Mouse (Mus musculus): ENCODE measurements around the gene Snrnp25.

- TF ChIP-seq SMC3 (IDR thresholded peaks at IDR 0.05; ENCODE audit: low read depth, low read length): no peak
- no peak for TF ChIP-seq GABPA (IDR thresholded peaks at IDR 0.05; ENCODE audit: insufficient replicate concordance, low read depth, low read length)
- no peak for TF ChIP-seq JUND (conservative IDR thresholded peaks at IDR 0.05; ENCODE audit: low read depth, low read length)
- no peak for TF ChIP-seq POLR2A (IDR thresholded peaks at IDR 0.05; ENCODE audit: low read depth, low read length)
- TF ChIP-seq CTCF (conservative IDR thresholded peaks at IDR 0.05 in 1 of 2, IDR thresholded peaks at IDR 0.05 in 1 of 2; ENCODE audit: low read depth in 2 of 2, low read length in 2 of 2): no peak
- TF ChIP-seq MAFK (IDR thresholded peaks at IDR 0.05; ENCODE audit: insufficient replicate concordance, low read length): no peak
- no peak for TF ChIP-seq ETS1 (conservative IDR thresholded peaks at IDR 0.05; ENCODE audit: low read depth, low read length)
- no peak for TF ChIP-seq ZMIZ1 (IDR thresholded peaks at IDR 0.05; ENCODE audit: low read depth, low read length)
- no peak for TF ChIP-seq CHD2 (IDR thresholded peaks at IDR 0.05; ENCODE audit: low read length)
Measured at GRCm38 (mm10) chr11:32194086-32194485, 11.1 kb upstream of the Snrnp25 start.
